Mouse (Mus musculus): ENCODE measurements around the gene Serpine2.

DNA sequence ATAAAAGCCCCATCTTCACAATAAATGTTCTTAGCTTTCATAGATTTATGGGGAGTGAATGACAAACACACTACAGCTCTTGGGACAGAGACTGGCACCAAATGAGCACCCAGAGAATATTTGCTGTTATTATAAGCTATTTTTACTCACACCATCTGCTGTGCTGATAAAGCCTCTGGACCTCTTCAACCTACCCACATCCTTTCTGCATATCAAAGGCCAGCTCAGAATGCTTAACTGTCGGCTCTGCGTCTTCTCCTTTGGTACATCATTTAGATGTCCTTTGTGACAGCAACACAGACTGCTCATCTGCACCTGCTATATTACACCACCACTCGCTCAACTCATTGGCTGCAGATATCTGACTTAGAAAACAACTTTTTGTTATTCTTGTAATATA lies 63.9 kb downstream of the Serpine2 start:
- TF ChIP-seq POLR2AphosphoS5 (IDR thresholded peaks at IDR 0.05; ENCODE audit: borderline replicate concordance, low read depth, low read length) (no peak), USF1 (IDR thresholded peaks at IDR 0.05; ENCODE audit: low read depth, low read length) (no peak), TBP (IDR thresholded peaks at IDR 0.05; ENCODE audit: low read depth, low read length) (no peak), ZNF384 (IDR thresholded peaks at IDR 0.05; ENCODE audit: low read depth, low read length) (no peak), CTCF (IDR thresholded peaks at IDR 0.05 in 2 of 3, conservative IDR thresholded peaks at IDR 0.05 in 1 of 3; ENCODE audit: control insufficient read depth in 1 of 3, insufficient read depth in 1 of 3, low read depth in 2 of 3, low read length in 3 of 3, poor library complexity in 1 of 3, severe bottlenecking in 1 of 3) (no peak), SMC3 (IDR thresholded peaks at IDR 0.05; ENCODE audit: low read depth, low read length) (no peak)

Data from MEL (cell line).